Mouse (Mus musculus): Measurements from ENCODE around the gene Exoc4. TPM values are rescaled to one million over a fixed set of nuclear protein-coding genes. Genes with fewer than 3 reads are reported as not detected.

Gene Exoc4
- polyA plus RNA-seq, 1 experiment from 2014 or later: 39.1 TPM

DNA sequence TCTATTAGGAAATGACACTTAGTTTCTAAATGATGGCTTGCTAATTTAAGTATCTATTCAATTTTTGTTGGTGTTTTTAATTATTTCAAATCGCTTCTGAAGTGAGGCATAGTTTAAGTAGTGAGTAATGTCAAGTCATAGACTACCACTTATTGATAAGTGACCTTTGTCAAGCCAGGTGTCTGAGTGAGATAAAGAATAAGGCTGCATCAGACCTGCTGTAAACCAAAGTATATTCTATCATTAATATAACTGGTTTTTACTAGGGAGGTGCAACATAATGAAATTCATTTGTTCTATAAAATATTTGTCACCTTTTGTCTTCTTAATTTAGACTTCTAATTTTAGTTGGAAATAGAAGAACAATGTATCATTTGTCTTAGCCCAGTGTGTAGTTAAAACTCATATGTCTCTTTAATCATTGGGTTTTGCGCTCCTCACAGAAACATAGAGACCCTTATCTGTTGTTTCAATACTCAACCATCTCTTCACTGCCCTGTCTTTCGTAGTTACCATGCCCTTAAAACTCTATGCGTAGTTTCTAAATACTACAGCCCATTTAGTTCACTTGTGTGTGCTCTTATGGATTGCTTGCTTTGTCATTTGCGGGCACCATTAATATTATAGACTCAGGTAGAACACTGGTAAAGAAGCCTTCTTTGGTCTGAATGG is 217.4 kb downstream of the Exoc4 start:
- Histone ChIP-seq H3K9me3 (ENCODE audit: control insufficient read depth, low read length) (no peaks in the 10 kb centered on the region), H3K27me3 (ENCODE audit: control insufficient read depth, insufficient read depth, low read length) (no peaks in the 10 kb centered on the region), H3K4me2 (ENCODE audit: low read length) (no peak overlapping the region), H3K27ac (replicated peaks; ENCODE audit: low read depth, low read length) (no peak overlapping the region), H3K4me1 (ENCODE audit: control insufficient read depth, insufficient read depth, low read length) (peaks cover 10% of the 10 kb centered on the region; the same call in 1 of the 2 replicates), H3K36me3 (ENCODE audit: control insufficient read depth, insufficient read depth, low read length) (no peaks in the 10 kb centered on the region), H3K4me3 (replicated peaks; ENCODE audit: low read depth, low read length) (no peak overlapping the region), H3K9ac (replicated peaks; ENCODE audit: low read length) (no peak overlapping the region)
- no peak for DNase-seq
- 91% methylated on average over 5 of the region's 5 CpGs for WGBS
- no peak for ATAC-seq (ENCODE audit: low FRiP score, low TSS enrichment)

DNA sequence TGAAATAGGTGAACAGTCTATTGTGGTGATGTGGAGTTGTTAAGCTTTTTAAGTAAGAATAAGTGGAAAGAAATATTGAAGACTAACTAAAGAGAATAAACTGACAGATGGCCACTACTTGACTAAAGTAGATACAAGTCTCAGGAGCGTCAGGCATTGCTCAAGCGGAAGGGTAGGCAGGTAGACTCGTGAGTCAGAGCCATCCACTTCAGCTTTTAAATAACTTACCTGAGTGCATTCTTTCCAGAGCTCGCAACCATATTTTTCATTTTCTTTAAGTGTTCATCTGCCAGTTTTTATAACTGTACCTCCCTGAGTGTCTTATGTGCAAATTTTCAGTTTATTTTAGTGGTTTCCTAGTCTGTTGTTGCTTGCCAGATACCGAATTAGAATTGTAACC is 219.6 kb downstream of the Exoc4 start:
- ATAC-seq (ENCODE audit: low FRiP score, low TSS enrichment): no peak
- no peaks in the 10 kb centered on the region for H3K9me3 ChIP-seq (ENCODE audit: control insufficient read depth, low read length)
- no peak overlapping the region for H3K27ac ChIP-seq (replicated peaks; ENCODE audit: low read depth, low read length)
- no peak overlapping the region for H3K4me2 ChIP-seq (ENCODE audit: low read length)
- WGBS: 96% methylated on average over 5 of the region's 5 CpGs
- H3K4me3 ChIP-seq (replicated peaks; ENCODE audit: low read depth, low read length): no peak overlapping the region
- DNase-seq: no peak
- H3K36me3 ChIP-seq (ENCODE audit: control insufficient read depth, insufficient read depth, low read length): no peaks in the 10 kb centered on the region
- H3K27me3 ChIP-seq (ENCODE audit: control insufficient read depth, insufficient read depth, low read length): no peaks in the 10 kb centered on the region
- H3K9ac ChIP-seq (replicated peaks; ENCODE audit: low read length): no peak overlapping the region
- peaks cover 10% of the 10 kb centered on the region; the same call in 1 of the 2 replicates for H3K4me1 ChIP-seq (ENCODE audit: control insufficient read depth, insufficient read depth, low read length)

- Histone ChIP-seq H3K27ac (replicated peaks; ENCODE audit: low read depth, low read length) (no peak overlapping the region), H3K4me2 (ENCODE audit: low read length) (no peak overlapping the region), H3K9ac (replicated peaks; ENCODE audit: low read length) (no peak overlapping the region), H3K4me1 (ENCODE audit: control insufficient read depth, insufficient read depth, low read length) (no peaks in the 10 kb centered on the region), H3K9me3 (ENCODE audit: control insufficient read depth, low read length) (no peaks in the 10 kb centered on the region), H3K36me3 (ENCODE audit: control insufficient read depth, insufficient read depth, low read length) (no peaks in the 10 kb centered on the region), H3K27me3 (ENCODE audit: control insufficient read depth, insufficient read depth, low read length) (no peaks in the 10 kb centered on the region), H3K4me3 (replicated peaks; ENCODE audit: low read depth, low read length) (no peak overlapping the region)
- no peak for DNase-seq
- ATAC-seq (ENCODE audit: low FRiP score, low TSS enrichment): no peak
- WGBS: 99% methylated on average over 2 of the region's 2 CpGs
These were observed 227.2 kb downstream of the Exoc4 start for GRCm38 (mm10) chr6:33476134-33476533.

DNA sequence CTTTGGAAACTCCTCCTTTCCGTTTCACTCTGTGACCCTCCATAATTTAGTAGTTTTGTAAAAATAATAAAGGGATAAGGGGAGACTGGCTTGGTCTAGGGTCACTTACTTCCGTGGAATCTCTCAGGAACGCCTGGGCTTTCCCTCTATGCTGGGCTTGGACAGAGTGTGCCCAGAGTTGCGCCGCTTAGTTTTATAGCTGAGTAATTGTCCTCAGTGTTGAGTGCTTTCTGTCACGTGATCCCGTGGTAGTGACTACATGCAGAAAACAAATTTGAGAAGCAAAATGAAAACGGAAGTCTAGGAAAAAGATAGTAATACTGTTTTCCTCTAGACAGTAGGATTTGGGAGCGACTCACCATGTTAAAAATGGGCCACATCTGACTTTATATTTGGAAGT is 235.7 kb downstream of the Exoc4 start:
- Histone ChIP-seq H3K27me3 (ENCODE audit: control insufficient read depth, insufficient read depth, low read length) (no peaks in the 10 kb centered on the region), H3K4me3 (replicated peaks; ENCODE audit: low read depth, low read length) (no peak overlapping the region), H3K4me2 (ENCODE audit: low read length) (no peak overlapping the region), H3K4me1 (ENCODE audit: control insufficient read depth, insufficient read depth, low read length) (no peaks in the 10 kb centered on the region), H3K9ac (replicated peaks; ENCODE audit: low read length) (no peak overlapping the region), H3K9me3 (ENCODE audit: control insufficient read depth, low read length) (no peaks in the 10 kb centered on the region), H3K36me3 (ENCODE audit: control insufficient read depth, insufficient read depth, low read length) (no peaks in the 10 kb centered on the region), H3K27ac (replicated peaks; ENCODE audit: low read depth, low read length) (no peak overlapping the region)
- WGBS: 92% methylated on average over 9 of the region's 9 CpGs
- DNase-seq: no peak
- no peak for ATAC-seq (ENCODE audit: low FRiP score, low TSS enrichment)

GRCm38 (mm10) chr6:33489788-33490187 is 240.9 kb downstream of the Exoc4 start:
- 97% methylated on average over 2 of the region's 2 CpGs for WGBS
- no peak for DNase-seq

GRCm38 (mm10) chr6:33496141-33496855 is 247.4 kb downstream of the Exoc4 start:
- Histone ChIP-seq H3K4me1 (ENCODE audit: control insufficient read depth, insufficient read depth, low read length) (0 out of 2 replicates have a peak, but pooled peaks cover 9% of the 10 kb centered on the region), H3K36me3 (ENCODE audit: control insufficient read depth, insufficient read depth, low read length) (no peaks in the 10 kb centered on the region), H3K4me3 (replicated peaks; ENCODE audit: low read depth, low read length) (no peak overlapping the region), H3K27me3 (ENCODE audit: control insufficient read depth, insufficient read depth, low read length) (no peaks in the 10 kb centered on the region), H3K27ac (replicated peaks; ENCODE audit: low read depth, low read length) (no peak overlapping the region), H3K9ac (replicated peaks; ENCODE audit: low read length) (no peak overlapping the region), H3K4me2 (ENCODE audit: low read length) (no peak overlapping the region), H3K9me3 (ENCODE audit: control insufficient read depth, low read length) (no peaks in the 10 kb centered on the region)
- 62% methylated on average over 6 of the region's 6 CpGs for WGBS
- DNase-seq: no peak
- ATAC-seq (ENCODE audit: low FRiP score, low TSS enrichment): no peak

More at GRCm38 (mm10) chr6:33489788-33490187, 240.9 kb downstream of the Exoc4 start:
- ATAC-seq (ENCODE audit: low FRiP score, low TSS enrichment): no peak
- no peak overlapping the region for H3K4me2 ChIP-seq (ENCODE audit: low read length)
- no peak overlapping the region for H3K9ac ChIP-seq (replicated peaks; ENCODE audit: low read length)
- no peaks in the 10 kb centered on the region for H3K9me3 ChIP-seq (ENCODE audit: control insufficient read depth, low read length)
- H3K27me3 ChIP-seq (ENCODE audit: control insufficient read depth, insufficient read depth, low read length): no peaks in the 10 kb centered on the region
- no peaks in the 10 kb centered on the region for H3K4me1 ChIP-seq (ENCODE audit: control insufficient read depth, insufficient read depth, low read length)
- no peak overlapping the region for H3K4me3 ChIP-seq (replicated peaks; ENCODE audit: low read depth, low read length)
- H3K36me3 ChIP-seq (ENCODE audit: control insufficient read depth, insufficient read depth, low read length): no peaks in the 10 kb centered on the region
- no peak overlapping the region for H3K27ac ChIP-seq (replicated peaks; ENCODE audit: low read depth, low read length)

DNA sequence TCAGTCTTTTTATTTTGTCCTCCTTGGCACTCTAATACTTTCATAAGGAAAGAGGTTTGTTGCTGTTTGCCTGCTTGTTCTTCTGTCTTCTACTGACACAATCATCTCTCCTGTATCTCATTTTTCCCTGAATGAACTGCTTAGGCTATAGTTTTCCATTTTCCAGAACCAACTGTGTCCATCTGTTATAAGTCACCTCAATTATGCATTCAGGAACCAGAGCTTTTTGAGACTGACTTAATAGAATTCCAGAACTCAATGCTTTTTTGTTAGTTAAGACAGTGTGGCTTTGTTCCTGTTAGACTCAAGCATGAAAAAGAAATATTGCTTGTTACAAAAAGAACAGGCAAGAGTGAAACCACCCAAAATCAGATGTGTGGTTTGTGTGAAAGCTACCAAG is 248.5 kb downstream of the Exoc4 start:
- DNase-seq (peak; percentile 25), ATAC-seq (ENCODE audit: low FRiP score, low TSS enrichment) (no peak)
- H3K27me3 ChIP-seq (ENCODE audit: control insufficient read depth, insufficient read depth, low read length): no peaks in the 10 kb centered on the region
- H3K4me1 ChIP-seq (ENCODE audit: control insufficient read depth, insufficient read depth, low read length): 0 out of 2 replicates have a peak, but pooled peaks cover 9% of the 10 kb centered on the region
- H3K4me3 ChIP-seq (replicated peaks; ENCODE audit: low read depth, low read length): no peak overlapping the region
- no peaks in the 10 kb centered on the region for H3K36me3 ChIP-seq (ENCODE audit: control insufficient read depth, insufficient read depth, low read length)
- H3K9me3 ChIP-seq (ENCODE audit: control insufficient read depth, low read length): no peaks in the 10 kb centered on the region
- no peak overlapping the region for H3K4me2 ChIP-seq (ENCODE audit: low read length)
- H3K27ac ChIP-seq (replicated peaks; ENCODE audit: low read depth, low read length): 0 out of 2 replicates have a peak overlapping the region, but pooled peaks have one; percentile 13
- no peak overlapping the region for H3K9ac ChIP-seq (replicated peaks; ENCODE audit: low read length)

- H3K9ac ChIP-seq (replicated peaks; ENCODE audit: low read length): no peak overlapping the region
- H3K4me2 ChIP-seq (ENCODE audit: low read length): no peak overlapping the region
- no peaks in the 10 kb centered on the region for H3K36me3 ChIP-seq (ENCODE audit: control insufficient read depth, insufficient read depth, low read length)
- no peaks in the 10 kb centered on the region for H3K27me3 ChIP-seq (ENCODE audit: control insufficient read depth, insufficient read depth, low read length)
- no peak overlapping the region for H3K27ac ChIP-seq (replicated peaks; ENCODE audit: low read depth, low read length)
- H3K4me3 ChIP-seq (replicated peaks; ENCODE audit: low read depth, low read length): no peak overlapping the region
- 0 out of 2 replicates have a peak, but pooled peaks cover 2% of the 10 kb centered on the region for H3K4me1 ChIP-seq (ENCODE audit: control insufficient read depth, insufficient read depth, low read length)
- DNase-seq (peak; percentile 20), ATAC-seq (ENCODE audit: low FRiP score, low TSS enrichment) (no peak)
- H3K9me3 ChIP-seq (ENCODE audit: control insufficient read depth, low read length): no peaks in the 10 kb centered on the region
- 40% methylated on average over 4 of the region's 4 CpGs for WGBS
These were observed 253.5 kb downstream of the Exoc4 start for GRCm38 (mm10) chr6:33502388-33502787.

GRCm38 (mm10) chr6:33503381-33503780 is 254.5 kb downstream of the Exoc4 start:
- Histone ChIP-seq H3K4me2 (ENCODE audit: low read length) (no peak overlapping the region), H3K9ac (replicated peaks; ENCODE audit: low read length) (no peak overlapping the region), H3K27ac (replicated peaks; ENCODE audit: low read depth, low read length) (no peak overlapping the region), H3K9me3 (ENCODE audit: control insufficient read depth, low read length) (no peaks in the 10 kb centered on the region), H3K36me3 (ENCODE audit: control insufficient read depth, insufficient read depth, low read length) (no peaks in the 10 kb centered on the region), H3K27me3 (ENCODE audit: control insufficient read depth, insufficient read depth, low read length) (no peaks in the 10 kb centered on the region), H3K4me3 (replicated peaks; ENCODE audit: low read depth, low read length) (no peak overlapping the region), H3K4me1 (ENCODE audit: control insufficient read depth, insufficient read depth, low read length) (no peaks in the 10 kb centered on the region)
- no peak for DNase-seq
- no peak for ATAC-seq (ENCODE audit: low FRiP score, low TSS enrichment)
- WGBS: 89% methylated on average over 3 of the region's 3 CpGs
